Mouse (Mus musculus) spleen, adult 2 months (tissue): ENCODE measurements at regions not wholly inside any gene's neighbourhood (a gene's known extent, or its start where the extent isn't known, plus 50 kb on each side); places are given as distances from the start of the nearest gene placed in this dataset.

Source experiments
- CTCF ChIP-seq: fragments of 200-500 bp; IDR thresholded peaks from 2 replicates; pipeline ENCODE4 v1.5.1; 2011; ENCODE audit warnings: mild to moderate bottlenecking, inconsistent platforms; ENCODE audit not compliant: insufficient read depth, insufficient read length, insufficient replicate concordance; ENCODE audit errors: extremely low read depth
- POLR2A ChIP-seq: fragments of 200-500 bp; IDR thresholded peaks from 2 replicates; pipeline ENCODE4 v1.6.1; 2011; ENCODE audit warnings: low read depth, low read length, inconsistent platforms

- TF ChIP-seq CTCF (no peak), POLR2A (no peak)
Measured at GRCm38 (mm10) chr10:56893210-56893705, 516.1 kb downstream of the Gja1 start.
